Mouse (Mus musculus): ENCODE results near the gene Mbl1.

Mbl1 gene

GRCm38 (mm10) chr14:41151220-41151898, at the start of gene Mbl1:
Gene Mbl1 (plus strand): TSS chr14:41151458.
- DNase-seq (ENCODE audit: low read depth in 1 of 2, low spot score in 2 of 2): no peak

GRCm38 (mm10) chr14:41102269-41102668, 49.0 kb upstream of the Mbl1 start:
- no peak for DNase-seq (ENCODE audit: low read depth in 1 of 2, low spot score in 2 of 2)

DNA sequence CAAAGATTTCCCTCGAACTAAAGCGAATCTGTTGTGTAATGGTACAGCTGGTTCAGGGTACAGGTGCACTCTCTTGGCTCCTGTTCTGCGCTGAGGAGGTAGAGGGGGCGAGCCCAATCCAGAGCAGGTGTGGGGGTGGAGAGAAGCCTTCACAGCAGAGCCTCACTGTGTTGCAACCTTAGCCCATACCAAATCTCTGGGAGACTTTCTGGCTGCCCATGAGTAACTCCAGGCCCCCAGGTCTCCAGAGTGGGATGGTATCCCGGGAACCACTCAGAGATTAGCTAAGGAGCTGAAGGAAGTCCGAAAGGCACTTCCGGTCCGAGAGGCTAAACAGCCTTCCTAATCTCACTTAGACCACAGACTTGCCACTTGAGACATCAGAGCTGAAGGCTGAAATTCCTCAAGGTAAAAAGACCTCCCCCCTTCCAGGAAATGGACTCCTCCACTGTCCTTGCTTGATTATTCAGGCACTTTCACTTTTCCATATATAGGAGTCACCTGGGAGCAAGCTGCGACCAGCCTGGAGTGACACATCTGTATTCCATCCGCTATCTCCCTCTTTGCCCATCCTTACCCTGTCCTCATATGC, 46.3 kb upstream of the Mbl1 start, which contains the start of gene Mat1a:
Gene Mat1a, plus strand, starts transcription at position 183 of the 592 bp plus-strand sequence.
- DNase-seq (ENCODE audit: low read depth in 1 of 2, low spot score in 2 of 2): no peak

DNA sequence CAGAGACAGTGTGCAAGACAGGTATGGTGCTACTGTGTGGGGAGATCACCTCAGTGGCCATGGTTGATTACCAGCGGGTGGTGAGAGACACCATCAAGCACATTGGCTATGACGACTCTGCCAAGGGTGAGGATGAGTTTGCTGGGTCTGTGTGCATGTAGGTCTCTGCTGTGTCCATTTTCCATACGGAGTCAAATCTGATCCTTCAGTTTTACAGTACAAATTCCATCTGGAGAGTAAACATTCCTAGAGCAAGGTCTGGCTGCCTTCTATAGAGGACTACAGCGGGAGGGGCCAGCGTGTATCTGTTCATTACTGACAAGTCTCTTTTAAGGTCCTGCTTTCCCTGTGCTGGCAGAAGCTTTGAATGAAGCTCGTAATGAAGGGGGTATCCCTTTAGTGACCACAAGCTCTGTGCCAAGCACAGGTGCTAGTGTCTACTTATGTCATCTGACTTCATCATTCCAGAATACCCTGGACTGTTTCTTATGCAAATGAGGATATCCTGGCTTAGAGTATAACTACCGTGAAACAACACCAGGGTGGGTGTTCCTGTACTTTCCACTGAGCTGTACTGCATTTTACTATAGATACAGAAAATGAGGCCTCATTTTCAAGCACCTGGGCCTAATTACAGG, 40.1 kb upstream of the Mbl1 start:
- no peak for DNase-seq (ENCODE audit: low read depth in 1 of 2, low spot score in 2 of 2)

DNA sequence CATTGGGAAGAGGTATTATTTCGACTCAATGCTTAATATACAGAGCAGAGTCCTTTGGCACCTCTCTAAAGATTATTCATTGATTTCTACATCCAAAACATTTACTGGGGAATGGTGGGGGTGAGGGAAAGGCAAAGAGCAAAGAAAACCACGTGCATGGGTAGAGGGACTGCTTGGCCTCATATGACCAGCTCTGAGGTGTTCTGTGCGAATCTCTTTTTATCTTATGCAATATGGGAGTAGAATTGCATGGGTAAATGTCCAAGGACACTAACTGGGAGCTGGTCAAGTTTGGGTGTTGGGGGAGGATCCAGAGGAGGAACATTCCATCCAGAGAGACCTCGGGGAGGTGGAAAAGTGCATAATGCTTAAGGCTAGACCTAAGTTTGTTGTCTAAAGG, 38.3 kb upstream of the Mbl1 start:
- DNase-seq (ENCODE audit: low read depth in 1 of 2, low spot score in 2 of 2): no peak

- no peak for DNase-seq (ENCODE audit: low read depth in 1 of 2, low spot score in 2 of 2)
Measured at GRCm38 (mm10) chr14:41116271-41116670, 35.0 kb upstream of the Mbl1 start.

- DNase-seq (ENCODE audit: low read depth in 1 of 2, low spot score in 2 of 2): no peak
Measured at GRCm38 (mm10) chr14:41124683-41125082, 26.6 kb upstream of the Mbl1 start.

DNA sequence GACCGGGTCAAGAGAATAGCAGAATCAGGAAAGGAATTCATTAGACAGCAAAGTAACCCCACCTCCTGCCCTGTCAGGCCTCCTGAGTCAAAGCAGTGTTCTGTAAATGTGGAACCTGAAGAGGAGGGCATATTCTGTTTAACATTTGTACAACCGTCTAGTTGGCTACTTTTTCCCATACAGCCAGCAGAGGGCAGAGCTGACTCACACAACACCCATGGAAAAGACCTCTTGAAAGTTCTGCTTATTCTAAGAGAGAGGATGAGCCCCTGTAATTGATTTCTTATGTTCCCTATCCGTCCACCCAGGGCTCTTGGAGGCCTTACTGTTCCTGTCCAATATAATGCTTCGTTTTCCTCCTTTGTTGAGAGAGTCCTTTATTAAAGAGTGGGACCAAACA, 23.3 kb upstream of the Mbl1 start:
- no peak for DNase-seq (ENCODE audit: low read depth in 1 of 2, low spot score in 2 of 2)

DNA sequence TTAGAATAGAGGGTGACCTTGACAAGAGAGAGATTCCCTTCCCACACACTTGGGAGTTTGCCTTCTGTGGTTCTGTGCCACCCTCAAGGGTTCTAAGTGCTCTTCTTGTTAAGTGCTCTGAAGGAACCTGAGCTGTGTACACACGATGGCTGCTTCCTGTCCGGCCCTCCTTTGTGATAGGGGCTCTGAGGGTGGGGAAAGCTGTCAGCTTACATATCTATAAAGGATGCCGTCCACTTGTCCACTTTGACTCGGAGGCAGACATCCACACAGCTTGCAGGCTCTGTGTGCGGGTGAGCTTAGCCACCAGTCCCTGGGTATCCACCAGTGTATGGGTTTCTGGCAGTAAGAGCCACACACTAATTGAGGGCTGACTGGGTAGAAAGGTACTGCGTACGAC, 19.7 kb upstream of the Mbl1 start, which contains the start of gene Sftpa1:
Gene Sftpa1, plus strand, starts transcription at position 243 of the 400 bp plus-strand sequence.
- DNase-seq (ENCODE audit: low read depth in 1 of 2, low spot score in 2 of 2): no peak

DNA sequence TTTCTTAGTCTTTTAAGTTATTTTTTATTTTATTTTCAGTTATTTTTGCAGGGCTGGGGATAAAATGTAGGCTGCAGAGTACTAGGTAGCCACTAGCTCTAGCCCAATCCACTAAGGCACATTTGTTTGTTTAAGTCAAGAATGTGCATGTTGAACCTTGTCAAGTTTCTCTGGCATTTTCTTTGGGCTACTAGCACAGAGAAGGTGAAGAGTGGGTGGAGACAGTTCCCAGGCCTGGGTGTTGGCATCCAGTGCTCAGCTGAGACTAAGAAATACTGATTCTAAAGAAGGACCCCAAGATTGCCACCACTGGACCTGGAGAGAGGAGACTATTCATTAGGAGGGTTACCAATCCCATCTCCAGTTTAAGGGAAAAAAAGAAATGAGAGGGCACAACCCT, 14.3 kb upstream of the Mbl1 start:
- no peak for DNase-seq (ENCODE audit: low read depth in 1 of 2, low spot score in 2 of 2)

DNA sequence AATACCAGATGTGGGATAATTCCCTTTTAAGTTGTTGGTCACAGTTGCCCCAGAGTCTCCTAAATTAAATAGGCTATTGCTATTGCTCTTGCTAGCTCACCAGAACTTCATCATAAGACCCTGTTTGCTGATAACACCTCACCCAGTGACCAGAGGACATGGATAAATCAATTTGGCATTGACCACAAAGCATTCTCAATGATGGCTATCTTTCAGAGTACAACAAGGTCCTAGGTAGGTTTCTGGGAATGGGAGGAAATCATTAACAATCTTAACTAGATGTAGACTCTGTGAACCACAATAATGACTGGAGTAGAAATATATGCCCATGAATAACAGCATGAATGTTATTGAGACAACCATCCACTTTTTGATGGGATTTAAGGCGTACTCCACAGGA, 10.6 kb upstream of the Mbl1 start:
- no peak for DNase-seq (ENCODE audit: low read depth in 1 of 2, low spot score in 2 of 2)

- no peak for DNase-seq (ENCODE audit: low read depth in 1 of 2, low spot score in 2 of 2)
Measured at GRCm38 (mm10) chr14:41146035-41146434, 5.2 kb upstream of the Mbl1 start.

DNA sequence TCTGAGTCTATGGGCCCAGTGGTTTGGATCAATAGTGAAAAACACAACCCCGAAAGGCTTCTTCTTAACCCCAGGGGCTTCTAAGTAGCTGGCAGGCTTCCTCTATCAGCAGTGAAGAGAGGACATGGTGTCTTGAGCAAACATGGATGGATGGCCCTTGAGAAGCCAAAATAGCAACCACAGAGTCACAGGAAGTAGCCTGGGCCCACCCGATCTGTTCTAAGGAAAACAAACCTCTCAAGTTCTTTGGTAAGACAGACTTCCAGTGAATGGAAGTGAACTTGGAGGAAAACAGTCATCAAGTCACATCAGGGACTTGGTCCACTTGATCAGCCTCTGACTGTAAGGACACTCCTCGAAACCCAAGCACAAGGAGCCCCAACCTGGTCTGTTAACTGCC, 4.3 kb upstream of the Mbl1 start:
- no peak for DNase-seq (ENCODE audit: low read depth in 1 of 2, low spot score in 2 of 2)

DNA sequence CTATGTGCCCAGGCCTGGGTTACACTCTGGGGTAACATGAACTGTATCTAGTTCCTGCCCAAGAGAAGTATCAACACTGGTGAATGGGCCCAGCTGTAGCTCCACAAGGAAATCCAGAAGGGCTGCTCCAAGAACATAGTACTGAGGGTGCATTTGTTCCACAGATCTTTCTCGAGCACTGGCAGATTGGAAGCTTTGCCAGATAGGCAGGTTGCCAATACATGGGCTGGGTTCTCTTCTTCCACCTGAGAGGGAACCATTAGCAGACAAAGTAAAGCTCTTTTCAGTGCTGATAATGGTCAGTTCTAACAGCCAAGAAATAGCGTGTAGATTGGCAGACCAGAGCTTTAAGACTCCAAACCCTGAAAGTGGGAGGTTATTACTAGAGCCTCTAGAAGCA, 3.9 kb upstream of the Mbl1 start:
- no peak for DNase-seq (ENCODE audit: low read depth in 1 of 2, low spot score in 2 of 2)

- no peak for DNase-seq (ENCODE audit: low read depth in 1 of 2, low spot score in 2 of 2)
Measured at GRCm38 (mm10) chr14:41160076-41160475, 8.8 kb downstream of the Mbl1 start.

DNA sequence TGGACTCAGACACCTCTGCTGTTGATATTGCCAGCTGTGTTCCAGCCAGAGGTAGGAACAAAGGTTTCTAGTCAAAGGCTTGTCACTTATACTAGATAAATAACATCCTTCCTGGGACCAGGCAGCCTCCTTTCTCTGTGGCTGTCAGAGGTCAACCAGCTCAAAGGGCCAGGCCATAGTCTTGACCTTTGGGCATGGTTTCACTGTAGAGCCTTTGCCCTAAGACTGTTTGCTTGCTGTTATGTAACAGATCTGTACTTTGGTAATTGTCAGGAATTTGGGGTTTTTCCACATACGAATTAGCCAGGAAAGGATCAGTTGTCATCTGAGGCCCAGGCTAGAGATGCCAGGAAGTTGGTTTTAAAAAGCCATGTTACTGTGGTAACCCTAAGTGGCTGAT, 9.5 kb downstream of the Mbl1 start:
- no peak for DNase-seq (ENCODE audit: low read depth in 1 of 2, low spot score in 2 of 2)

GRCm38 (mm10) chr14:41162663-41163062, 11.4 kb downstream of the Mbl1 start:
- no peak for DNase-seq (ENCODE audit: low read depth in 1 of 2, low spot score in 2 of 2)

DNA sequence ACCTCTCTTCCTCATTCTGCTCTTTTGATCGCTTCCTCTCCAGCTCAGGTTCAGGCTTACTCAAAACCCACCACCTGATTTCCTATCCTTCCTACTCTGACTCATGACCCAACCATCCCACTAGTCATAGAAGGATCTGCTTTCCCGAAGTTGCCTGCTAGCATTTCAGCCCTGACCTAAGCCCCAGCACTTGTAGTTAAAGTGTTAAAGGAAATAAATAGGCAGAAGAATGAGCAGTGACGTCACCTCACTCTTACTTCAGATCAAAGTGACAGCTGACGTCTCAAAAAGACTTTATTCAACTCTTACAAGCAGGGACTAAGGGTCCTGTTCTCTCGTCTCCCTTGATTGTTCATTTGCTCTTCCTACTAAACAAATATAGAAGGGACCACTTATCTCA, 16.0 kb downstream of the Mbl1 start:
- DNase-seq (ENCODE audit: low read depth in 1 of 2, low spot score in 2 of 2): no peak

DNA sequence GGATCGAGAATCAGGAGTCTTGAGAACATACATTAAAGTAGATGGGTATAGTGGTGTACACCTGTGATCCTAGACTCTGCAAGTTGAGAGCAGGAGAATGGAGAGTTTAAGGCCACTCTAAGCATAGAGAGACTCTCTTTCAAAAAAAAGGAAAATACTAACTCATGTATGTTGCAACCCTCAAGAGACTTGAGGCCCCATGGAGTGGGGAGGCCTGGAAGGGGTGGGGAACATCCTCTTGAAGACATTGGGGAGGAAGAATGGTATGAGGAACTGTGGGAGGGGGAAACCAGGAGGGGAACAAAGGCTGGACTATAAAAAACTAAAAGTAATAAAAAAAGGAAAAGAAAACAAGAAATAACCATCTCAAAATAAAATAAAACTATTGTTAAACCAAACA, 17.3 kb downstream of the Mbl1 start:
- no peak for DNase-seq (ENCODE audit: low read depth in 1 of 2, low spot score in 2 of 2)

DNA sequence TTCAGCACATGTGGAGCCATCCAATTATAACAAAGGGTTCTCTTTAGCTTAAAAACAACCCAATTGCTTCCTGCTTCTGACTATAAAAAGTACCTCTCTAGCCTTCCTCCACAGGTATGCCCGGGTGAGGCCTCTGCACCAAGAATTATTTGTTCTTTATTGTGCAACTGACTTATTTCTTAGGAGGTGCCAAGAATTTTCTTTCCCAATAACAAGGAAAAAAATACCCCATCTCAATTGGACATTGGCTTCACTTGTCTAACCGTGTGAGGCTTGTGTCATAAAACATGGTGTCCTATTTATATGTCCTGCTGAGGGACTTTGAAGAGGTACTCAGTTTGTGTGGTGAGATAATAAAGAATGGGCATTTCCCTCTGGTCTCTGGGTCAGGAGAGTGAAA, 19.3 kb downstream of the Mbl1 start:
- DNase-seq (ENCODE audit: low read depth in 1 of 2, low spot score in 2 of 2): no peak

GRCm38 (mm10) chr14:41174802-41175201, 23.5 kb downstream of the Mbl1 start:
- DNase-seq (ENCODE audit: low read depth in 1 of 2, low spot score in 2 of 2): no peak

DNA sequence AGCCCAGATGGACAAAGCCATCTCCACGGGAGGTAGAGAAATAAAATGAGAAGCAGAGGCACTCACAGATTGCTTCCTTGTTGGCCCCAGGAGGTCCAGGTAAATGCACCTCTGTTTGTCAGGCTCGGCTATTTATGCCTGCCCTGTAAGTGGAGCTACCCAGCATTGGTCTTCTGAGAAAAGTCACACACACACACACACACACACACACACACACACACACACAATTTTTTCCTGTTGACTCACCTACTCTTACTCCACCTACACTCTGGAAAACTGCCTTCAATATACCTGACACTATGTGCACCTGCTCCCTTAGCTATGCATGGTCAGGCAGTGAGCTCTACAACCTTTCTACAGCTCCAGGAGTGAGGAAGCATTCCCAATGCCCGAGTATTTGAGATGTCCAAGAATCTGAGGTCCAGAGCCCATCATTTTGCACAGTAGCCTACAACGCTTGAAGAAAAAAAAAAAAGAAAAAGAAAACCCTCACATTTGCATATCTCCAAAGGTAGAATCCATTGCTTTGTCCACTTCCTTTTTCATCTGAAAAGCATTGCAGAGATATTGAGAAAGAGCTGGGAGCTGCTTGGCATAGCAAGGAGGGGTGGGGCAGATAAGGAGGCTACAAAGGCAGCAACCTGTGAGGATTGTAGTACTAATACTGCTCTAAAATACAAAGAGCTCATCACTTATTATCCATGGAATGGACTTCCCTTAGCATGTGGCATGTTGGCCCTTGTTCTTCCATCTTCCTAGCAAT, 34.0 kb downstream of the Mbl1 start, which contains the start of gene Sftpd:
Gene Sftpd, minus strand, starts transcription at position 91 of the 763 bp plus-strand sequence.
- DNase-seq (ENCODE audit: low read depth in 1 of 2, low spot score in 2 of 2): no peak
